Mouse (Mus musculus) erythroblast, adult 5-6 weeks (primary cell): ENCODE measurements around the gene Ntsr2. TPM values are rescaled to one million over a fixed set of nuclear protein-coding genes. Genes with fewer than 3 reads are reported as not detected.

Experiments used
- ATAC-seq: replicated peaks from 2 replicates; pipeline ENCODE4 v1.8.0; 2016; ENCODE audit warnings: moderate number of reproducible peaks, mild to moderate bottlenecking, moderate TSS enrichment, inconsistent platforms; ENCODE audit not compliant: poor library complexity, low FRiP score, severe bottlenecking
- total RNA-seq, 2 experiments: library from RNA; stranded (forward) in 1 of 2; stranded (reverse) in 1 of 2; fragments of 150-400 nt in 1 of 2; fragments of 200-764, 138-1000 nt in 1 of 2; gene quantifications; 2 replicates each; pipeline versions ENCODE4 v1.2.3 to v1.2.4; 2015 to 2017; ENCODE audit warnings: low replicate concordance in 2 of 2

The Ntsr2 gene
- total RNA-seq (2015; ENCODE audit: low replicate concordance): not detected in 2 replicates
- total RNA-seq (2017; ENCODE audit: low replicate concordance): not detected in 2 replicates

GRCm38 (mm10) chr12:16653332-16654093 lies at the start of gene Ntsr2:
TSS of gene Ntsr2 (plus strand) at chr12:16653382.
- ATAC-seq: no peak

- no peak for ATAC-seq
Measured at GRCm38 (mm10) chr12:16605624-16606023, 47.6 kb upstream of the Ntsr2 start.

GRCm38 (mm10) chr12:16610936-16611335 lies 42.2 kb upstream of the Ntsr2 start, which contains the start of gene Lpin1:
TSS of gene Lpin1 (minus strand) at chr12:16610966.
- ATAC-seq: no peak

- ATAC-seq: no peak
Measured at GRCm38 (mm10) chr12:16614556-16614955, 38.6 kb upstream of the Ntsr2 start.

- no peak for ATAC-seq
Measured at GRCm38 (mm10) chr12:16615738-16616137, 37.4 kb upstream of the Ntsr2 start.

GRCm38 (mm10) chr12:16618512-16619274 lies 34.5 kb upstream of the Ntsr2 start:
- no peak for ATAC-seq

- ATAC-seq: no peak
Measured at GRCm38 (mm10) chr12:16619453-16619852, 33.7 kb upstream of the Ntsr2 start.

- no peak for ATAC-seq
Measured at GRCm38 (mm10) chr12:16620230-16620629, 33.0 kb upstream of the Ntsr2 start.

- ATAC-seq: no peak
Measured at GRCm38 (mm10) chr12:16630152-16630865, 22.9 kb upstream of the Ntsr2 start.

- no peak for ATAC-seq
Measured at GRCm38 (mm10) chr12:16630866-16631185, 22.4 kb upstream of the Ntsr2 start.

GRCm38 (mm10) chr12:16631423-16631822 lies 21.8 kb upstream of the Ntsr2 start:
- ATAC-seq: no peak

- no peak for ATAC-seq
Measured at GRCm38 (mm10) chr12:16633235-16633634, 19.9 kb upstream of the Ntsr2 start.

- ATAC-seq: no peak
Measured at GRCm38 (mm10) chr12:16634075-16634813, 18.9 kb upstream of the Ntsr2 start.

GRCm38 (mm10) chr12:16635816-16636215 lies 17.4 kb upstream of the Ntsr2 start:
- no peak for ATAC-seq

GRCm38 (mm10) chr12:16639078-16639771 lies 14.0 kb upstream of the Ntsr2 start:
- ATAC-seq: no peak

- ATAC-seq: no peak
Measured at GRCm38 (mm10) chr12:16640075-16640474, 13.1 kb upstream of the Ntsr2 start.

- ATAC-seq: no peak
Measured at GRCm38 (mm10) chr12:16642000-16642399, 11.2 kb upstream of the Ntsr2 start.

GRCm38 (mm10) chr12:16643508-16644345 lies 9.5 kb upstream of the Ntsr2 start:
- ATAC-seq: no peak
